Mouse (Mus musculus): Measurements from ENCODE around the gene Kctd20.

- TF ChIP-seq EP300 (IDR thresholded peaks at IDR 0.05; ENCODE audit: low read depth), result no peak
- TF ChIP-seq CTCF (IDR thresholded peaks at IDR 0.05; ENCODE audit: low read depth), result no peak
Measured at GRCm38 (mm10) chr17:29003740-29004139, 52.0 kb downstream of the Kctd20 start.

Data from liver, postnatal 0 days (tissue).